Mouse (Mus musculus): ENCODE measurements at regions not wholly inside any gene's neighbourhood (a gene's known extent, or its start where the extent isn't known, plus 50 kb on each side); places are given as distances from the start of the nearest gene placed in this dataset.

DNA sequence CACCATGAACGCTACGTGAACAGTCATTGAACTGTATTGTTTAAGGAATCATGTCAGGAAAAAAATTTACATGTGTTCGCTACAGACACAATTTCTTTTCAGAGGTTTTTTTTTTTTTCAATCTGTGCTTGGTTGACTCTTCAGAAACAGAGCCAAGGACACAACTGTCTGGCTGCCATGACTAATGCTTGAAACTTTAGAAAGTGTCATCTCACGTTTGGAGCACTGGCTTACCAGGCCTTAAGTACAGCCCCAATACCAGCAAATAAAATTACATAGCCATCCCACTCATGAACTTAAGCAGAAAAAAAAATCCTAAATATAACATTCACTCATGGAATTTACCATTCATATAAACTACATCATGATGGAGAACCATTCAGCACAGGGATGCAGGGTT lies 115.1 kb upstream of the Syt13 start:
- no peak for DNase-seq (ENCODE audit: low spot score in 2 of 2)

DNA sequence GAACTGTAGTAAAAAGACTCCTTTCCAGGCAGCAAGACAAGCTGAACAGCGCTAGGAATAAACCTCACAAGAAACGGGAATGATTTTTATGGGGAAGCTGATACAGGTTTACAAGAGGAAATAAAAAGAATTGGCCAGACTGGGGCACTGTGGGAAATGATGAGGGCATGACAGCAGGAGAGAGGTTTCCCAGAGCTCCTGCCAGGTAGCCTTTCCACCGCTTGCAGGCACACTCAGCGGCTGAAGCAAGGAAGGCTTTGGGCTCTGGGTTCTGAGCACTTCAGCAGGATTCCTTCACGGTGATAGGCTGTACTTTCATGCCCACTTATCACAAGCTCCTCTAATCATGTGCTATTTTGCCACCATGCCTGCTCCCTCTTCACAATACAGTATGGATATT lies 114.2 kb upstream of the Syt13 start:
- no peak for DNase-seq (ENCODE audit: low spot score in 2 of 2)

DNA sequence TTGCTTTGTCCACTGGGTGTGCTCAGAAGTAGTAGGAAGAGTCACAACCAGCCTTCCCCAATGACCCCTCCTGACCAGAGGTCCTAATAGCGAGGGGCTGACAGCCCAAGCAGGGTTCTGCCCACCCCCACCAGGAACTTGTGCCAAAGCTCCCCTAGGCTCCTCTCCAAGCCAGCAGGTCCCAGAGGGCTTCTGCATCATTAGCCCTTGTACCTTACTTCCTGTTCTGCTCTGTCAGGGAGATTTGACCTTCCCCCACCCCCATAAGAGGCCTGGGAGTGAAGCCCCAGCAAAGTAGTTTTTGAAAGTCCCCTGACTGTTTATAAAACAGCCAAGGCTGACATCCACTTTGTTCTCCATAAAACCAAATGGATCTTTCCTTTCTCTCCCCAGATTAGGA lies 110.0 kb upstream of the Syt13 start:
- no peak for DNase-seq (ENCODE audit: low spot score in 2 of 2)

DNA sequence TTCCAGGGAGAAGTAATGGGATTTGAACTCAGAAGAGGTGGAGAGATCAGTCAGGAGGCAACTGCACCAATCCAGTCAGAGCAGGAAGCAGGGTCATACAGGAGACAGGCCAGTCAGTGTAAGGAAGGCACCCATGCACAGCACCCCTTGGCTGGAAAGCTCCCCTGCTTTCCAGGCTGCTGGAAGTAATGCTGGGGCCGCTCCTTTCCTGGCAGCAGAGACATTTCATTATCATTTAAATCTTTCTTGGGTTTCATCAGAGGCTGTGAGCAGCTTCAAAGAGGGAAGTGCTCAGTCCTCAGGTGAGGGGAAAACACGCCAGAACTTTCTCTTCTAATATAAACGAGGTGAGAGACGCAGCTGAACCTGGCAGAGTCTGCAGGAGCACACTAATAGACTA lies 109.1 kb upstream of the Syt13 start:
- DNase-seq (ENCODE audit: low spot score in 2 of 2), result no peak

DNA sequence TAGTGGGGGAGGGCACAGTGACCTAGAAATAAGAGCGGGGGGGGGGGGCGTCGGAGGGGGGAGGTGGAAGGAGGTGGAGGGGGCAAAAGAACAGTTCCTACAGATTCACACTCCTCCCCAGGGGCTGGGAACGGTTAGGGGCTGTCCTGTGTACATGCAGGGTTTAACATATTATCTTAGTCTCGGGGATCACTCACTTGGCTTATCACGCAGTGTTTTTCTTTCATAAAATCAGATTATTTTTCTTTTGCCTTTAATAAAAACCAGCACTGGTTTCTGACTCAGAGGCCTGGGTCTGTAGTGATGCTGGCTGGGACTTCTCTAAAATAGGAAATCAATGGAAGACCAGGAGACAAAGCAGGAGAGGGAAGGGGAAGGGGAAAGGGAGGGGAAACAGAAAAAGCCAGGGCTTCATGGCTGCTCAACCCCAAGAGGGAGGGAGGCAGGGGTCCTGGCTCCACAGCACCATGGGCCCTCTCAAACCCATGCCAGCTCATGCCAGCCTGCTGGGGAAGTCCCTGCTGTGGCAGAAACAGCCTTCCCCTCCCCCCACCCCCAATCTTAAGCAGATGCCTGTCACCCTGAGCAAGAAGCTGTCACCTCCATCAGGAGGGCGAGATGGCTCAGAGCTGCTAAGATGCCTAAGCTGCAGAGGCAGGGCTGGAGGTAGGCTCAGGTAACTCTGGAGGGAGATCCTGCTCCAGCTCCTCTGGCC lies 108.3 kb upstream of the Syt13 start:
- DNase-seq (ENCODE audit: low spot score in 2 of 2), result no peak

DNA sequence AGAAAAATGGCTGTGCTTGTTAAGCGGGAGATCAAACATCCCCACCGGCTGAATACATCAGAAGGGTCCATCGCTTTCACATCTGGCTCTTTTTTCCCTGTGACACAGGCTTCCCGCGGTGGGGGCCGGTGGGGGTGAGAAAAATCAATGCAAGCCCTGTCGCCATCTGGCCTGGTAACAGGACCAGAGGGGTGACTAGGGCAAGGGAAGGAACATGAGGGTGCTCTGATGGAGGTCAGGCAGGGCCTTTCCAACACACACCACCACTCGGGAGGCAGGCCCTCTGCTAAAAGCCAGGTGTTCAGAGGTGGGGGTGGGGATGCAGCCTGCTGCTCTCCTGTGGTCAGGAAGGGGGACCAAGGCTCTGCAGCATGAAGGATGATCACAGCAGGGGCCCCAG lies 107.5 kb upstream of the Syt13 start:
- no peak for DNase-seq (ENCODE audit: low spot score in 2 of 2)

DNA sequence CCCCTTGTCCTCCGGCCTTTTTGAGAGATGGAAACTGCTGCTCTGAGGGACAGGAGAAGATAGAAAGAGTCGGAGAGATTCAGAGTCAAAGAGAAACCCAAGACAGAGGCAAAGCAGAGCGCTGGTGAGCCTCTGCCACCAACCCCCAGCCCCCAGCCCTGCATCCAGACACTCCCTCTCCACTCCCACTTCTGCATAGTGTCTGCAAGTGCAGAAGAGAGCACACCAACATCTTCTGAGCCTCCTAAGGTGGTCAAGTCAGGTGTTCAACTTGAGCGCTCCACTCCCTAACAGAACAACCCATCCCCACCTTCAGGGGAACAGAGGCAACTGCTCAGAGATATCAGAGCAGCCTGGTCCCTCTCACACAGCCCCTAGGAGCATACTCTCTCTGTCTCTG lies 106.8 kb upstream of the Syt13 start:
- DNase-seq (ENCODE audit: low spot score in 2 of 2), result no peak

DNA sequence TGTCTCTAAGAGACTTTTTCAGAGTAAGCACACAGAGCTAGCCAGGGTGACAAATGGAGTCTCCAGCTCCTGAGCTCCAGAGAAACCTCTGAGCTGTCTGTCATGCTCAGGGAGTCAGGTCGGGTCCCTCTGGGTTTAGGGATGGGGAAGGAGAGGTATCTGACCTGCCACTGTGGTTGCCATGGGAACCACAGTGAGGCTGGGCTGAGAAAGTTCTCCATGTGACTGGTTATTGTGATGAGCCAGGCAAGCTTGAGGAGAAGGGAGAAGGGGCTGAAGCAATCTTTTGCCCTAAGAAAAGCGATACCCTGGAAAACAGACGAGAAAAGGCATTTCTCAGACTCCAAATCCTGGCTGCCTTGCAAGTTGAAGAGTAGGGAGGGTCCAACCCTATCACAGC lies 105.7 kb upstream of the Syt13 start:
- DNase-seq (ENCODE audit: low spot score in 2 of 2), result no peak

DNA sequence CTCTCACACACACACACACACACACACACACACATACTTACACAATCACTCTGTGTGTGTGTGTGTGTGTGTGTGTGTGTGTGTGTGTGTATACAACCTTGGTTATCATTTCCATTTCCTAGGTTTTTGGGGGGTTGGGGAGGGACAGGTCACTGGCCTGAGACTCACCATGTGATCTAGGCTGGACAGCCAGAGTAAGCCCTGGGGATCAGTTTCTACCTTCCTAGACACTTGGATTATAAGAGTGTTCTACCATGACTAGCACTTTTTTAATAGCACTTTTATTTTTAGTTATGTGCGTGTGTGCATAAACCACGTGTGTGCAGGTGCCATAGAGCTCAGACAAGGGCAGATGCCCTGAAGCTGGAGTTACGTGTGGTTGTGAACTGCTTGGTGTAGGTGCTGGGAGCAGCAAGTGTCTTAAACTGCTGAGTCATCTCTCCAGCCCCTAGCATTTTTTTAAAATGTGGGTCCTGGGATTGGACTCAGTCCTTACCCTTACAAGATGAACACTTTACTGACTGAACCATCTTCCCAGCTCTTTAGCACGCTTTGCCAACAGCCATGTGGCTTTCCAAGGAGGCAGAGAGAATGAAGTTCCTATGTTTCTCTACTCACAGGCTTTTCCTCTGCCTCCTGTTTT lies 105.1 kb upstream of the Syt13 start:
- DNase-seq (ENCODE audit: low spot score in 2 of 2), result no peak

DNA sequence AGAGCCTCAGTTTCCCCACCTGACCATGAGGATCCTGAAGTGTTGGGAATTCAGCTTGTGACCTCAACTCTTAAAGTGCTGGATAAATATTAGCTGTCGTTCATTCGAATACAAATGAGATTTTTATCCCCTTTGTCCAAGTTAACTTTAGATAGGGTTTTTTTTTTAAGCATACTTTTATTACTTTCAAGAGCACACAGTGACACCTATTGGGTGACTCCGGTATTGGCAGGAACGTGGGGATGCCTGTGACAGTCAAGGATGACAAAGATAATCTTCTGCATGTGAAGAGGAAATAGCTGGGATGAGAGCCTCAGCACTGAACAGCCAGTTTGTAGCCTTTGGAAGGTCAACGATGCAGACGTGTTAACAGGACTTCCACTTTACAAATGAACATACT lies 103.9 kb upstream of the Syt13 start:
- peak; percentile 78 to 83 for DNase-seq (ENCODE audit: low spot score in 2 of 2)

DNA sequence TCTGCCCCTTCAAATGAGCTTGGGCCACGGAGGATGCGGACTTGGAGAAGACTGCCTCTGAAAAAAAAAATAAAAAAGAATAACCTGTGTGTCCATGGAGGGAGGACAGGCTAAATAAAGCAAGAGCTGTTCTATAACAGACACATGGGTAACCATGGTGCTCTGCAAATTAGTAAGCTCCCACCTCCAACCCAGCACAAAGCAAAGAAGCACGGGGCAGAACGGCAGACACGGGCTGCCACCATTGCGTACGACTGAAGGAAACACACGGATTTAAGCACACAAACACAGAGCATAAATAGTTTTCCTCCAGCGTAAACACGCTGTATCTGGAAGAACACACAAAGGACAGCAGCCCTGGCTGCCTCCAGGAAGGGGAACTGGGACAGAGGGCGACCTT lies 101.9 kb upstream of the Syt13 start:
- DNase-seq (ENCODE audit: low spot score in 2 of 2), result peak; percentile 23 to 54

DNA sequence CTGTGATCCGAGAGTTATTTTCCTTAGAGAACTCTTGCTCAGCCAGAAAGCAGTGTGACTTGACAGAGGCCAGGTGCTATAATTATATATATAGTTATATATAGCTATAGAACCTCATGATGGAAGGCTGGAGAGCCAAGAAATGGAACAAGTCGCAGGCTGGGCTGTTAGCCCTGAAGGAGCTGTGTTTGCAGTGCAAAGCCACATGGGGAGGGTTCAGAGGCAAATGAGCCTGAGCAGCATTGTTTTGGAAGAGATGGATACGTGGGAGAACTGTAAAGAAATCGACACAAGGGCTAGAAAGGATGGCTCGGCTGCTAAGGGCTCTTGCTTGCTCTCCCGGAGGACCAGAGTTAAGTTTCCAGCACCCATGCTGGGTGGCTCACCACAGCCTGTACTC lies 95.3 kb upstream of the Syt13 start:
- no peak for DNase-seq (ENCODE audit: low spot score in 2 of 2)

DNA sequence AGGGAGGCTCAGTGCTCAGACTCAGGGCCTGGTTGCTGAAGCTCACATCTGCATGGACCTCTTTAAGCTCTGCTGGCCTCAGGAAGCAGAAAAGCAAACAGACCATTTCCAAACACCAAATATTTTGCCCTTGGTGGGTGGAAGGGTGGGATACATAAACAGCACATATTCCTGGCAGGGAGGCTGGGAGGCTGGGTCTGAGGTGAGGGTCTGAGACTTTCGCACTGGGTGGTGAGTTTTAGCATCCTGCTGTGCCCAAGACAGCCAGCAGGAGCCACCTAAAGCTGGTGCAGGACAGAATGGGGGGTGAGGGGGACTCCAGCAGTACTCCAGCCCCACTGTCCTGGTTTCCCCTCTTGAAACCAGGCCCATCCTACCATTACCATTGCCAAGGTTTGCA lies 90.6 kb upstream of the Syt13 start:
- DNase-seq (ENCODE audit: low spot score in 2 of 2), result no peak

DNA sequence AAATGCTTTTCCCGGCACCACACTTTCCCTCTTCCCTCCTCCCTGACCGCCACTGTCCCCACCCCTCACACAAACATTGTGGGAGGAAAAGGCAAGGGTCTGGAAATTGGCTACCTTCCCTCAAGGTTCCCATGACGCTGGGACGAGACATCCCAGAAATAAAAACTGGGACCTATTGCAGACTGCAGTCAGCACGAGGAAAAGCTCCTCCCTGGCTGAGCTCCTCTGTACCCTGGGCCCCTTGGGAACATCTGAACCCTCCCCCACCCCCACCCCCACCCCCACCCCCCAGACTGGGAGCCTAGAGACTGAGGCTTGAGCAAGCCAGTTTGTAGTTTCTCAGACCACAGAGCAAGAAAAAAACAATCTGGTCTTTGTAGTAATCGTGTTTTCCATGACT lies 89.5 kb upstream of the Syt13 start:
- DNase-seq (ENCODE audit: low spot score in 2 of 2), result no peak

DNA sequence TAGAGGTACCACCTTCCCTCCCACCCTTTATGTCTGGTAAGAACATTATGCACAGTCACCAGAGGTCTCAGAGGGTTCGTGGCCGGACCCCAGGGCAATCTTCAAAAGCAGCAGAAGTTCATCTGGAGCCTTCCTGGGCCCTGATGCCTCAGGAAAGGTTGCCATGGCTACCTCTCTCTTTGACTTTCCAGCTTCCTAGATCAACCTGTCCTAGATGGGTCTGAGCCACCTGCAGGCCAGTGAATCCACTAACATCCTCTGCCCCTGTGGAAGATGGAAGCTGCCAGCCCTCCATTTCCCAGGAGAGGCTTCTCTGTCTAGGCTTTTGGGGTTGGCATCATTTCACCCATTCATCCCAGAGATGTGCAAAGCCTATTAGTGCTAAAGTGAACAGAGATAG lies 84.8 kb upstream of the Syt13 start:
- DNase-seq (ENCODE audit: low spot score in 2 of 2), result no peak

DNA sequence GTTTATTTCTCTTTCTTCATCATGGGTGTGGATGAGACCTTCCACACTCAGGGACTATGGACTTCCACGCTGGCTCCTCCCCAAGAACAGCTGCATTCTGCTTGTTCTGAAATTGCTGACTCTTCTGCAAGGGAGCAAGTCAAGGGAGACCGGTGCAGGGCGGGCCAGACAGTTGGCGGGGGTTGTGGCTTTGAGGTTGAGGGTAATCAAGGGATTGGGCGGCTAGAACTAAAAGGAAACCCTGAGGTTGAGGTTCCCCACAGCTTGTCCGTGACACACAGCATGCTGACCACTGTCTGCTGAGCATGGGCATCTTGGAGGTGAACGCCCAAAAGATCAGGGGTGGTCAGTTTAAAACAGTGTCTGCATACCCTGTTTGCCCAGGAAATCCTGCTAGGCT lies 83.1 kb upstream of the Syt13 start:
- no peak for DNase-seq (ENCODE audit: low spot score in 2 of 2)

DNA sequence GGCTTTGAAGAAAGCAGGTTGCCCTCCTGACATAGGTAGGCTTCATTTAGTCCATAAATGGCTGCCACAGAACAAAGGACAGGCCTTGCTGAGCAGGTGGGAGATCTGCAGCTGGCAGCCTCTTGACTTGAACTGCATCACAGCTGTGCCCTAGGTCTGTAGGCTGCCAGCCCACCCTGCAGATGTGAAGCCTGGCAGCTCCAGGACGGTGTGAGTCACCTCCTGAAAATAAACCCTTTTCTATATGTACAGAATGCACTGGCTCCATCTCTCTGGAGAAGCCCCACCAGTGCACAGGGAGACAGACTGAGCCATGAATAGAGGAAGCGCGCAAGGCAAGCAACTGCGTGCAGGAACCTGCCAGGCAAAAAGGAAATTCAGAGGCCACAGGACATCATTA lies 78.7 kb upstream of the Syt13 start:
- DNase-seq (ENCODE audit: low spot score in 2 of 2), result peak; percentile 23 to 39

DNA sequence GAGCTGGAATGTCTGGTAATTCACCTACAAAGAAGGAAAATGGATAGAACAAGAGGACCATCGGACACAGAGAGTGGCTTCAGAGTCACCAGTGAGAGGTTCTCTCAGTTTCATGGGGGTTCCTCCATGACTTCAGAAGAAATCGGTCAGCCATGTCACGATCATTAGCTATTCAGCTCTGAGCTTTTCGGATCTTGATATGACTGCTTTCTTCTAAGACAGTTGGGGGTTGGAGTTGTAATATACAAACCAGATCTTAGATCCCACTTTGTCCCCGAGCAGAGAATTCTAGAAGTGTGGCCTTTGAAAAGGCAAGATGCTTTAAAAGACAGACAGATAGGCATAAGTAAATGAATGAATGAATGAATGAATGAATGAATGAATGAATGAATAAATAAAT lies 76.9 kb upstream of the Syt13 start:
- no peak for DNase-seq (ENCODE audit: low spot score in 2 of 2)

DNA sequence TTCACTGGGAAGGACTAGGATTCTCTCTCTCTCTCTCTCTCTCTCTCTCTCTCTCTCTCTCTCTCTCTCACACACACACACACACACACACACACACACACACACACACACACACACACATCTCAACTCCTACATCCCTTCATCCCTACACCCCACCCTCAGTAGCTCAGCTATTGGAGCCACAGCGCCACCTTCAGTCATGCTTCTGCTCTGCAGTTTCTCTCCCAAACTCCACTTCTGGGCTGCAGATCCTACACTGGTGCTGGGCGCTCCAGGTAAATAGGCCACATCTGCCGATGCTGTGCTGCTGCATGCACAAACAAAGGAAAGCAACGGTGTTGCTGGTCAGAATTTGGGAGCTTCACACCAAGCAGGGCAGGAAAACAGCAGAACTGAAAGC lies 74.9 kb upstream of the Syt13 start:
- peak; percentile 80 to 87 for DNase-seq (ENCODE audit: low spot score in 2 of 2)

DNA sequence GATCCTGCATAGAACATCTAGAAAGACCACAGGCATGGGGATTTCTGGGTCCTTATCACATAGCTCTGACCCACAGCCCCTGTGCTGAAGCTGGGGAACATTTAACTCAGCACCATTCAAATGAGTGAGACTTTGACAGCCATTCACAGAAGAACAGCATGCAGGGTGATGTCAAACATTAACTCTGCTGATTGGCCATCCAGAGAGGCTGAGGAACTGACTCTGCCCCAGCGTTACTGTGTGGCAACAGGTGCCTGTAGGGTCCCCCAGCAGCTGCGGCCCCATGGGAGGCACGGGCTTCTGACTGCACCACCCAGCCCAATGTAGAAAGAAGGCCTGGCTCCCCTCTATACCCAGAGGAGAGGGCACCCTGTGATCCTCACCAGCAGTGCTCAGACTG lies 73.3 kb upstream of the Syt13 start:
- no peak for DNase-seq (ENCODE audit: low spot score in 2 of 2)

DNA sequence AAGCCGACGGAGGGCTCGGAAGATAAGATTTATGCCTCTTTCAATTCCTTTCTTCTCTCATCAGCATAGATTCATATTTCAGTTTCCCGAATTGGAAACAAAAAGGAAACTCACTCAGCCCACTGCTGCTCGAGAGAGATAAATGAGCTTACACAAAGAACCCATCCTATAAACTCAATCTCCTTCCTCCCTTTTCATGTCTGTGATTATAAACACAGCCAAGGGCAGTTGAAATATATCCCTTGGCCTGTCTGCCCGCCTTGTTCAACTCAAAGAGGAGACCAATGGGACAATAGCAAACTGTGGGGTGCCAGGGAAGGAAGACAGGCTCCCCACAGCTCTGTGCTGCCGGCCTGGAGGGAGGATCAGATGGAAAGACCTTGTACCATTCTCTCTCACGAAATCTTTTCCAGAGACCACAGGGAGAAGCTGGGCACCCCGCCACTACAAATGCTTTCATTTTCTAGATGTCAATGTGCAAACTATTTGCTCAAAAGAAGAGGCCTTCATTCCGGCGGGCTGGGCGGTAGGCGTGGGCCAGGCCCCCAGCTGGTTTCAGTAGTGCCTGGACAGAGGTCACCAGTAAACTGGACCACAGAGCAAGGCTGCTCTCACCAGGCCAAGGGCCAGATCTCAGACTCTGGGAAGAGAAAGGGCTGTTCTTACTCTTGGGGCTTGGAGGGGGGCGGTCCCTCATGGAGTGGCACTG lies 69.7 kb upstream of the Syt13 start:
- DNase-seq (ENCODE audit: low spot score in 2 of 2), result peak; percentile 13 to 18

DNA sequence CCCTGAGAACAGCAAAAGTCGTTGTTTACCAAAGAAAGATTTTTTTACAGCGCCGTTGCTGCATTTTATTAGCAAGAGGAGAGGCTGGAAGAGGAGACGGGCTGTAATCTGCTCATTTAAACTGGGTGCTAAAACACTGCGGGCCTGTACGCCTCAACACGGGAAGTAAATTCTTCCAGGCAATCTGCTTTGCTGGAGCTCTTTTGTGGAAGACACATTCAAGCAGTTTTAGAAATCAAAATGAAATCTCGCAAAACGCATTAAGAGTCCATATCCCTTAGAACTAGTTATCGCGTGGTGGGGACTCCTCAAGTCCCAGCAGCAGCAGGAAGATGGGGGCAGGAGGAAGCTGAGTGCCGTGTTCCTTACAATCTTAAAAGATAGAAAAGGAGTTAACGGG lies 65.9 kb upstream of the Syt13 start:
- no peak for DNase-seq (ENCODE audit: low spot score in 2 of 2)

DNA sequence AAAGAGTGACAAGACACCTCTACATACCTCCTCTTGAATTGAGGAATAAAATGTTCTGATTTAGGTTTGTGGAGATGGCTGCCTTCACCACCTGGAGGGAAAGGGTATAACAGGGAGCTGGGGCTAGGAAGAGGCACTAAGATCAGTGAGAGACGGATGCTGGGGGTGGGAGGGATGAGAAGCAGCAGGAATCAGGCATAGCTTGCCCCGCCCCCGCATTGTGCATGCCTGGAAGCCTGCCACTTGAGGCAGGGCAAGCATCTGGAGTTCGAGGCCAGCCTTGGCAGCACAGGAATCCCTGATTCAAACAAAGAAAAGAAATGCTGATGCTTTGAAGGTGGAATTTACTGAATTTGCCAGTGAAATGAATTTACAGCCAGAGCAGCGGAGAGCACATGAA lies 63.6 kb upstream of the Syt13 start:
- DNase-seq (ENCODE audit: low spot score in 2 of 2), result no peak
